Mouse (Mus musculus) spleen, adult 2 months (tissue): ENCODE results near the gene Cyb561. TPM values are rescaled to one million over a fixed set of nuclear protein-coding genes. Genes with fewer than 3 reads are reported as not detected.

Experiments used
- DNase-seq, 2 experiments: peaks; one replicate each; pipeline versions ENCODE4 v3.0.0 to v3.0.0-alpha.2; 2012 to 2021; ENCODE audit warnings: low spot score in 2 of 2, low read depth in 1 of 2
- H3K27ac ChIP-seq: fragments of 200-500 bp; 2 replicates; pipeline ENCODE4 v1.5.1; 2012; ENCODE audit warnings: low read length, inconsistent platforms; ENCODE audit not compliant: insufficient read depth
- H3K27me3 ChIP-seq: fragments of 200-500 bp; 2 replicates; pipeline ENCODE4 v1.6.1; 2012; ENCODE audit warnings: mild to moderate bottlenecking, moderate library complexity, low read length, inconsistent platforms; ENCODE audit not compliant: control insufficient read depth, insufficient read depth
- H3K36me3 ChIP-seq: fragments of 200-500 bp; 2 replicates; pipeline ENCODE4 v1.6.1; 2012; ENCODE audit warnings: mild to moderate bottlenecking, low read length, inconsistent platforms; ENCODE audit not compliant: control insufficient read depth, insufficient read depth
- H3K4me1 ChIP-seq: fragments of 200-500 bp; 2 replicates; pipeline ENCODE4 v1.6.1; 2011; ENCODE audit warnings: inconsistent platforms; ENCODE audit not compliant: control insufficient read depth, insufficient read depth, insufficient read length
- H3K4me3 ChIP-seq: fragments of 200-500 bp; 2 replicates; pipeline ENCODE4 v1.5.1; 2011; ENCODE audit warnings: mild to moderate bottlenecking, inconsistent platforms; ENCODE audit not compliant: insufficient read depth, insufficient read length; ENCODE audit errors: extremely low read depth
- CTCF ChIP-seq: fragments of 200-500 bp; IDR thresholded peaks from 2 replicates; pipeline ENCODE4 v1.5.1; 2011; ENCODE audit warnings: mild to moderate bottlenecking, inconsistent platforms; ENCODE audit not compliant: insufficient read depth, insufficient read length, insufficient replicate concordance; ENCODE audit errors: extremely low read depth
- POLR2A ChIP-seq: fragments of 200-500 bp; IDR thresholded peaks from 2 replicates; pipeline ENCODE4 v1.6.1; 2011; ENCODE audit warnings: low read depth, low read length, inconsistent platforms
- WGBS: fragments of 180-500 bp; shearing (Covaris S2); methylation state at CpG from one replicate; pipeline ENCODE4 v1.1.7; 2018; 5-methylcytosine and 5-hydroxymethylcytosine counted together
- polyA plus RNA-seq: library from polyadenylated mRNA; depleted of rRNA; stranded (reverse); fragments of >200 nt; gene quantifications from 2 replicates; pipeline ENCODE4 v1.2.3, GENCODE M21; 2012

Gene Cyb561
- polyA plus RNA-seq, 1 experiment, result 1.9 TPM

DNA sequence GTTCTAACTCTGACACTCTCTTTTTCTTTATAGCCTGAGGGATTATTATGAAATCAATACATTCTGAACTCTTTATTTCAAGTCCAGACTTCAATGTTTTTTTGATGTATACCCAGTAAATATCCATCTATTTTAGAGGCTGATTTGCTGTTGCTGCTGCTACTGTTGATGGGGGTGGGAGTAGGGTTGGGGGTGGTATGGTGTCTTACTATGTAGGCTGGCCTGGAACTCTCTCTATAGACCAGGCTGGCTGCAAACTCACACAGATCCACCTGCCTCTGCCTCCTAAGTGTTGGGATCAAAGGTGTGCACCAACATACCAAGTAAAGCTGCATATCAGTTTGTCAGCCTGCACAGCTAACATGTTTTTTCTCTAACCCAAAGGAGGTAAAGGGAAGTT is 42.0 kb downstream of the Cyb561 start:
- no peak for DNase-seq

DNA sequence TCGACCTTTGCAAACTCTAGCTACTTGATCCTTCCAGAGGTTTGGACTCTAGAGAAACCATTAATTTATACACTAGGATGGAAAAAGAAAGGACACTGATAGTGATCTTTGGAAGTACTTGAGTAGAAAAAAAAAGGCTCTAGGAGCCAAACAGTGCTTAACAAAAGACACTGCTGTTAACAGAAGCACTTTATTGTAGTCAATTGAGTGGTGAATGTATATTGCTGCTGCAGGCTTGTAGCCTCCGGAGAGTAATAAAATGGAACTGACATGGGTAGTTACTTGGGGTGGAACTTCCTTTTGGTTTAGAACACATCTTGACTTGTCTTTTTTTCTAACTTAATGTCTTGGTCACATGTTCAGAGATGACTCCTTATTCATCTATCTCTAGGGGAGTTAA is 43.5 kb downstream of the Cyb561 start:
- no peak for TF ChIP-seq POLR2A
- no peak for TF ChIP-seq CTCF
- DNase-seq, result no peak
- Histone ChIP-seq H3K27ac (no peak overlapping the region), H3K36me3 (no peaks in the 10 kb centered on the region), H3K4me1 (no peaks in the 10 kb centered on the region), H3K4me3 (no peak overlapping the region), H3K27me3 (no peaks in the 10 kb centered on the region)
- 84% methylated on average over 2 of the region's 2 CpGs for WGBS

More for the DNA sequence above, 42.0 kb downstream of the Cyb561 start:
- Histone ChIP-seq H3K27ac (no peak overlapping the region), H3K4me3 (no peak overlapping the region), H3K36me3 (no peaks in the 10 kb centered on the region), H3K27me3 (no peaks in the 10 kb centered on the region), H3K4me1 (no peaks in the 10 kb centered on the region)
- TF ChIP-seq CTCF (no peak), POLR2A (no peak)

DNA sequence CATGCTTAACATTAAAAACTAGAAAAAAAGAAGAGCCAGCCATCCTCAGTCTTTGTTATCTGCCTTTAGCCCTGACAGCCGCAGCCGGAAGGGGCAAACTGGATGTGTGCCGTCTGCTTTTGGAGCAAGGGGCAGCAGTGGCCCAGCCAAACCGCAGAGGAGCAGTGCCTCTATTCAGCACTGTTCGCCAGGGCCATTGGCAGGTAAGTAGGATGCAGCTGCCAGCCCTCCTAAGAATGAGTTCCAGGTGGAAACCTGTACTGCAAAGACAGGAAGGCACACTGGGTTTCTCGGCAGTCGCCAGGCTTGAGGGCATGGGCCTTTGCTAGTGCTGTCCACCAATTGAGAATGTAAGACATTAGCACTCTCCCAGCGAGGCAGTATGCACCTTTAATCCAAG is 44.2 kb downstream of the Cyb561 start:
- DNase-seq, result no peak
- no peak overlapping the region for H3K27ac ChIP-seq
- no peaks in the 10 kb centered on the region for H3K4me1 ChIP-seq
- no peaks in the 10 kb centered on the region for H3K27me3 ChIP-seq
- H3K36me3 ChIP-seq, result no peaks in the 10 kb centered on the region
- TF ChIP-seq POLR2A, result no peak
- 91% methylated on average over 8 of the region's 8 CpGs for WGBS
- no peak overlapping the region for H3K4me3 ChIP-seq

DNA sequence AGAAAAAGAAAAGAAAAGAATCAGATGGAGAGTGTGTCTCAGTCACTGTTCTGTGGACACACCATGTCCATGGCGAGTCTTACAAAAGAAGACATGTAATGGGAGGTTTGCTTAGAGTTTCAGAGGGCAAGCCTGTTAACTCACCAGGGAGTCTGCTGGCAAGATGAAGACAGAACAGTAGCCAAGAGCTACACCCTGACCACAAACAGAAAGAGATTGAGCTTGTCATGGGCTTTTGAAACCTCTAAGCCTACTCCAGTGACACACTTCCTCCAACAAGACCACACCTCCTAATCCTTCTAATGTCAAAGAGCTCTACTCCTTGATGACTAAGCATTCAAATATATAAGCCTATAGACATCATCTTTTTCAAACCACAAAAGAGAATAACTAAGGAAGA is 45.8 kb downstream of the Cyb561 start:
- Histone ChIP-seq H3K27me3 (no peaks in the 10 kb centered on the region), H3K36me3 (no peaks in the 10 kb centered on the region)

DNA sequence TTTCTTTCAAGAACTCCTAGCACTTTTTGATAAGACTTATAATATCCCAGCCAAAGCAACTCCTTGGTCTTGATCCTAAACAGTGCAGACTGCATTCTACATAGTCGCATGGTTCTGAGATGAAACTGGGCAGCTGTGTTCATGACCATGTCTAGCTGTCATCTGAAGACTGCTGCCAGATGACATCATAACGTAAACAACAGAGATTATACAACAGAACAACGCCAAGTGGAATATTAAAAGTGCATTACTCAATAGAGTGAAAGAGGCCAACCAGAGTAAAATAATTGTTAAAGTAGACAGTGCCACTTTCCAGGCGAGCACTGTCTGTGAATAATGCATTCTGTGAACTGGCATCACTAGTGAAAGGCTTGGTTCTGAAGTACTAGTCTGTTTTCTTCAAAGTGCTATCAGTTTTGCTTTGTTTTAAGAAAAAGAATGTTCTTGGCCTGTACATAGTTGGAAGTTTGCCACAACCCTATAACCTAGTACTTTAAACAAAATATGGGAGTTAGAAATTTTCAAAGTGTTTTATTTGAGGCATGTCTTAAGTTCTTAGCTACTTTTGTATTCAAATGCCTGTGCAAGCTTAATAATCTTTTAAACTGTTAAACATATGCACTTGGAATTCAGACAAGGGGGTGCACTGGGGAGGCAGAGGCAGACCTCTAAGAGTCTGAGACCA is 47.5 kb downstream of the Cyb561 start:
- WGBS, result 82% methylated on average over 4 of the region's 4 CpGs
- Histone ChIP-seq H3K4me1 (peaks cover 4% of the 10 kb centered on the region; the same call in 1 of the 2 replicates), H3K27me3 (no peaks in the 10 kb centered on the region), H3K4me3 (no peak overlapping the region), H3K36me3 (no peaks in the 10 kb centered on the region), H3K27ac (no peak overlapping the region)
- TF ChIP-seq CTCF, result no peak
- TF ChIP-seq POLR2A, result no peak
- no peak for DNase-seq

More for the DNA sequence above, 45.8 kb downstream of the Cyb561 start:
- no peak for DNase-seq
- no peak overlapping the region for H3K4me3 ChIP-seq
- WGBS, result 91% methylated on average over 1 of the region's 1 CpGs
- TF ChIP-seq POLR2A (no peak), CTCF (no peak)
- no peaks in the 10 kb centered on the region for H3K4me1 ChIP-seq
- H3K27ac ChIP-seq, result no peak overlapping the region

DNA sequence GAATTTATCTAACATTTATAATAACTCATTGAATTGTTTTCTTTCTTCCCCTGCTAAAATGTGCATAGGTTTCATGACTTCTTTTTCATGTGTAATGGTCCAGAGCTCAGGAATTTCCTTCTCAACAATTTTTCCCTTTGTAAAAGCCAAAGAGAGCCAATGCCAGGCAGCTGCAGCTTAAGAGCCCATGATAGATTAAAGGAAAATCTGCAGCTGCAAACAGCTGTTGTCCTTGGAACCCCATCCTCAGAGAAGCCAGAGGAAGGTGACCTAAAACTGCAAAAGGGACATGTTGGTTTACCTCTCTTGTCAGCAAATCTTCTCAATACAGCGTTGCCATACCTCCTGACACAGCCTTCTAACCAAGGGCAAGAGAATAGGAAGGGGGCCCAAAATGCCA is 50.2 kb downstream of the Cyb561 start:
- WGBS, result 80% methylated on average over 1 of the region's 1 CpGs

DNA sequence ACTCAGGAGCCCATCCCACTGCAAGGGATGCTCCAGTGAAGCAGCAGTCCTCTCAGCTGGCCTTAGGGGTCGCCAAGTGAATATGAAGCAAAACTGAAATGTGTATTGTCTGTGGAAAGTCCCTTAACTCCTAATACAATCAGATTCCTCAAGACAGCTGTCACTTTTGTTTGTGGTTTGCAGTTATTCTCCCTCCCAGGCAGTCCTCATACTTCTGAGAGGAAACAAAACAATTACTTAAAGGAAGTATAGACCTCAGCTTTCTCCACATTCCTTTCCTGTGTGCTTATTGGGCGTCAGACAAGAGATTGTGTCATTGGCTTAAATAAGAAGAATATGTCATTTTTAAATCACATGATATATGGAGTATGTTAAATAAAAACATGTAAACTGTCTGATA is 51.6 kb downstream of the Cyb561 start:
- H3K27me3 ChIP-seq, result no peaks in the 10 kb centered on the region
- H3K4me3 ChIP-seq, result no peak overlapping the region
- TF ChIP-seq POLR2A (no peak), CTCF (no peak)
- DNase-seq, result no peak
- 13% methylated on average over 2 of the region's 2 CpGs for WGBS
- H3K27ac ChIP-seq, result no peak overlapping the region
- H3K36me3 ChIP-seq, result no peaks in the 10 kb centered on the region
- peaks cover 4% of the 10 kb centered on the region; the same call in 1 of the 2 replicates for H3K4me1 ChIP-seq

More for the DNA sequence above, 50.2 kb downstream of the Cyb561 start:
- no peak for TF ChIP-seq CTCF
- TF ChIP-seq POLR2A, result no peak
- Histone ChIP-seq H3K36me3 (no peaks in the 10 kb centered on the region), H3K27ac (no peak overlapping the region), H3K4me3 (no peak overlapping the region), H3K27me3 (no peaks in the 10 kb centered on the region), H3K4me1 (peaks cover 4% of the 10 kb centered on the region; the same call in 1 of the 2 replicates)
- no peak for DNase-seq
